Mouse (Mus musculus) CH12.LX (cell line): ENCODE data around the gene Gm5294.

Source experiments
- CTCF ChIP-seq, 2 experiments: IDR thresholded peaks in 1 of 2; conservative IDR thresholded peaks in 1 of 2; 2 replicates each; pipeline ENCODE4 v1.5.1; 2011 to 2012; ENCODE audit warnings: low read depth in 2 of 2, low read length in 2 of 2, improper control_type of control experiment in 1 of 2, inconsistent platforms in 1 of 2, mild to moderate bottlenecking in 1 of 2, moderate library complexity in 1 of 2
- KAT2A ChIP-seq: IDR thresholded peaks from 2 replicates; pipeline ENCODE4 v1.6.1; 2012; ENCODE audit warnings: low read length, improper control_type of control experiment, inconsistent platforms; ENCODE audit not compliant: insufficient replicate concordance
- MAZ ChIP-seq: IDR thresholded peaks from 2 replicates; pipeline ENCODE4 v1.6.1; 2012; ENCODE audit warnings: low read depth, mild to moderate bottlenecking, inconsistent platforms, low read length, improper control_type of control experiment, moderate library complexity
- RCOR1 ChIP-seq: conservative IDR thresholded peaks from 2 replicates; pipeline ENCODE4 v1.6.1; 2012; ENCODE audit warnings: low read depth, mild to moderate bottlenecking, inconsistent platforms, low read length, improper control_type of control experiment
- SMC3 ChIP-seq: IDR thresholded peaks from 2 replicates; pipeline ENCODE4 v1.6.1; 2011; ENCODE audit warnings: low read depth, low read length, improper control_type of control experiment
- ZC3H11A ChIP-seq: IDR thresholded peaks from 2 replicates; pipeline ENCODE4 v1.6.1; 2012; ENCODE audit warnings: low read depth, mild to moderate bottlenecking, inconsistent platforms, low read length, improper control_type of control experiment

- no peak for TF ChIP-seq SMC3
- no peak for TF ChIP-seq CTCF (conservative IDR thresholded peaks at IDR 0.05 in 1 of 2, IDR thresholded peaks at IDR 0.05 in 1 of 2; ENCODE audit: low read depth in 2 of 2, low read length in 2 of 2)
- no peak for TF ChIP-seq KAT2A
- TF ChIP-seq MAZ, result no peak
- TF ChIP-seq ZC3H11A, result no peak
- no peak for TF ChIP-seq RCOR1
Measured at GRCm38 (mm10) chr5:138864880-138865279, 45.0 kb downstream of the Gm5294 start.
